Mouse (Mus musculus): ENCODE data around the gene Gdf2.

- TF ChIP-seq POLR2A (IDR thresholded peaks at IDR 0.05; ENCODE audit: borderline replicate concordance, control insufficient read depth, low read depth, low read length) (no peak), CTCF (IDR thresholded peaks at IDR 0.05; ENCODE audit: control insufficient read depth, insufficient read depth, low read length) (0 out of 2 replicates have a peak, but pooled peaks have one; percentile 21)
These were observed 7.7 kb upstream of the Gdf2 start for GRCm38 (mm10) chr14:33932935-33933703.
